13 mouse cellular contexts compared by ENCODE assay signal in genomic region chr1:39217584-39217983, GRCm38 (mm10). TPM values are rescaled to one million over a fixed set of nuclear protein-coding genes. Genes with fewer than 3 reads are reported as not detected.
A peak's percentile ranks its signal among the peaks of the same experiment; 100 is the strongest.
DNase-seq lines count a peak whose midpoint lies in the region; ATAC-seq and TF ChIP-seq lines count a peak whose summit lies in the region.
"Had no signal": no experiment of that assay in that cellular context is flagged by ENCODE, and none has a peak within 500 bp of the region (broad histone marks: within the 10 kb centered on the region; RNA-seq: fewer than 3 reads in every experiment).

No protein-coding gene starts in this region.

- no peaks in the 10 kb centered on the region for H3K4me1 ChIP-seq in cerebellum, adult 2 months (ENCODE audit: control insufficient read depth, insufficient read depth, low read length)
- H3K4me1 ChIP-seq: limb, embryonic 13.5 days; neural tube, embryonic 12.5 days had no signal

- H3K4me3 ChIP-seq in cerebellum, adult 2 months (replicated peaks; ENCODE audit: insufficient read depth, low read depth, low read length) = no peak overlapping the region
- no peak overlapping the region for H3K4me3 ChIP-seq in layer of hippocampus, adult 2 months
- H3K4me3 ChIP-seq: limb, embryonic 13.5 days; neural tube, embryonic 12.5 days had no signal

- no peak overlapping the region for H3K27ac ChIP-seq in cerebellum, adult 2 months (ENCODE audit: insufficient read depth, low read length)
- no peak overlapping the region for H3K27ac ChIP-seq in layer of hippocampus, adult 2 months
- H3K27ac ChIP-seq: limb, embryonic 13.5 days; neural tube, embryonic 12.5 days had no signal

- 81% methylated on average over 3 of the region's 3 CpGs for WGBS in cerebellum, adult 2 months

- DNase-seq in cerebellum, adult 2 months = no peak
- DNase-seq in cerebellum, postnatal 4 days (ENCODE audit: low spot score in 2 of 2) = no peak
- DNase-seq in layer of hippocampus, adult 2 months (ENCODE audit: low spot score in 2 of 2) = no peak
- DNase-seq in layer of hippocampus, adult 8-10 months (ENCODE audit: low spot score in 2 of 2) = no peak
- peak; percentile 57 for DNase-seq in thymus, postnatal 4 days
- no peak for DNase-seq in thymus, postnatal 25 days
- no peak for DNase-seq in heart, postnatal 25 days (ENCODE audit: low spot score)
- DNase-seq: adrenal gland, adult 2 months; cerebellum, adult 18-20 months had no signal

- TF ChIP-seq CTCF in cerebellum, adult 2 months (IDR thresholded peaks at IDR 0.05; ENCODE audit: borderline replicate concordance, insufficient read depth, low read depth, low read length) = peak; percentile 37; the same call in 1 of the 2 replicates
- peak; percentile 76 for TF ChIP-seq CTCF in layer of hippocampus, adult 2 months (conservative IDR thresholded peaks at IDR 0.05)

- intact Hi-C loops in heart, postnatal 25 days (cut with DNase I) = no loop called here

- TF ChIP-seq POLR2A in cerebellum, adult 2 months (IDR thresholded peaks at IDR 0.05; ENCODE audit: borderline replicate concordance, insufficient read depth, low read length) = no peak

- no peaks in the 10 kb centered on the region for H3K27me3 ChIP-seq in cerebellum, adult 2 months (ENCODE audit: control insufficient read depth, insufficient read depth, low read length)
- H3K27me3 ChIP-seq: limb, embryonic 13.5 days; neural tube, embryonic 12.5 days had no signal

- ATAC-seq in megakaryocyte-erythroid progenitor cell, adult 5-6 weeks (replicated peaks; ENCODE audit: low FRiP score, low TSS enrichment, poor library complexity, severe bottlenecking) = no peak

RNA-seq across cellular contexts. Expression of gene Npas2, which starts 24.1 kb away (rescaled TPM):
- polyA plus RNA-seq in cerebellum, adult 2 months (2012; rRNA removed) = 1.8 and 2.0 TPM in 2 replicates
- 10 to 100 TPM; 35.7 to 36.3 TPM for total RNA-seq in layer of hippocampus, adult 2 months (2021)
- 10 to 100 TPM; 31.9 to 34.3 (median 33.1) TPM for total RNA-seq in layer of hippocampus, adult 8-10 months (2022)
- 0.20 TPM in 1 of 2 replicates, not detected in the other for total RNA-seq in megakaryocyte-erythroid progenitor cell, adult 5-6 weeks (2014; fragmentation: Nextera tagmentation)
- 0.52 TPM in 1 of 2 replicates, not detected in the other for total RNA-seq in megakaryocyte-erythroid progenitor cell, adult 5-6 weeks (2017)
- total RNA-seq in heart, postnatal 25 days (2021) = 10 to 100 TPM in 1 of 2 experiments, 1 to 10 TPM in 1; 2.2 to 11.4 TPM
- polyA plus RNA-seq: C2C12 had no signal
